Mouse (Mus musculus) intestine, postnatal 0 days (tissue): ENCODE results near the gene Kpna1. TPM values are rescaled to one million over a fixed set of nuclear protein-coding genes. Genes with fewer than 3 reads are reported as not detected.
A peak's percentile ranks its signal among the peaks of the same experiment; 100 is the strongest.
"Not testable (repeated sequence)": the region's sequence is repeated elsewhere in the genome, so short reads cannot be mapped to it uniquely, and the experiment has no call there.

Source experiments
- ATAC-seq: fragments of 200-750 bp; cut with Nextera tagmentation; 2 replicates; pipeline ENCODE4 v1.8.0; 2017; ENCODE audit warnings: mild to moderate bottlenecking, moderate TSS enrichment, moderate library complexity
- H3K27ac ChIP-seq: fragments of 300-500 bp; sonication (generic); 2 replicates; pipeline ENCODE4 v1.5.1; 2014; ENCODE audit warnings: mild to moderate bottlenecking, low read depth, low read length, moderate library complexity
- H3K27me3 ChIP-seq: fragments of 300-500 bp; sonication (generic); replicated peaks from 2 replicates; pipeline ENCODE4 v1.6.1; 2014; ENCODE audit warnings: low read length, mixed read lengths; ENCODE audit not compliant: control insufficient read depth, insufficient read depth
- H3K36me3 ChIP-seq: fragments of 300-500 bp; sonication (generic); 2 replicates; pipeline ENCODE4 v1.6.1; 2014; ENCODE audit warnings: mild to moderate bottlenecking, moderate library complexity; ENCODE audit not compliant: control insufficient read depth, insufficient read depth
- H3K4me1 ChIP-seq: fragments of 300-500 bp; sonication (generic); replicated peaks from 2 replicates; pipeline ENCODE4 v1.6.1; 2014; ENCODE audit warnings: antibody characterized with exemption, low read length, mixed read lengths; ENCODE audit not compliant: control insufficient read depth, insufficient read depth
- H3K4me2 ChIP-seq: fragments of 300-500 bp; sonication (generic); replicated peaks from 2 replicates; pipeline ENCODE4 v1.6.1; 2014; ENCODE audit warnings: low read depth, mild to moderate bottlenecking, moderate library complexity
- H3K4me3 ChIP-seq: fragments of 300-500 bp; sonication (generic); 2 replicates; pipeline ENCODE4 v1.5.1; 2014; ENCODE audit warnings: low read depth, low read length
- H3K9ac ChIP-seq: fragments of 300-500 bp; sonication (generic); 2 replicates; pipeline ENCODE4 v1.6.1; 2014; ENCODE audit warnings: mild to moderate bottlenecking, low read depth, low read length
- H3K9me3 ChIP-seq: fragments of 300-500 bp; sonication (generic); 2 replicates; pipeline ENCODE4 v1.6.1; 2016; ENCODE audit warnings: mixed run types; ENCODE audit not compliant: control insufficient read depth
- CTCF ChIP-seq: sonication (generic); IDR thresholded peaks from 2 replicates; pipeline ENCODE4 v1.5.1; 2016; ENCODE audit warnings: low read depth, mild to moderate bottlenecking, control low read depth, antibody characterized with exemption, moderate library complexity
- WGBS: fragments of 180-500 bp; shearing (Covaris S2); extraction: QIAGEN DNeasy Blood & Tissue Kit; methylation state at CpG from one replicate; pipeline ENCODE4 v1.1.7; 2014; 5-methylcytosine and 5-hydroxymethylcytosine counted together
- polyA plus RNA-seq: library from polyadenylated mRNA; unstranded; fragments of >200 nt; fragmentation: Nextera tagmentation; extraction: Ambion mirVana; gene quantifications from 2 replicates; pipeline ENCODE4 v1.2.1, GENCODE M21; 2015

Gene Kpna1
- polyA plus RNA-seq, 1 experiment from 2014 or later, result 17.6 TPM

- no peaks in the 10 kb centered on the region for H3K9me3 ChIP-seq
- H3K9ac ChIP-seq, result peak overlapping the region; percentile 77
- H3K4me2 ChIP-seq, result peak overlapping the region; percentile 76
- no peaks in the 10 kb centered on the region for H3K36me3 ChIP-seq
- no peaks in the 10 kb centered on the region for H3K4me1 ChIP-seq
- H3K27me3 ChIP-seq, result no peaks in the 10 kb centered on the region
- under 1% methylated on average over 80 of the region's 86 CpGs for WGBS
- ATAC-seq, result peak; percentile 55
- peak overlapping the region; percentile 98 for H3K27ac ChIP-seq
- TF ChIP-seq CTCF, result no peak
- H3K4me3 ChIP-seq, result peak overlapping the region; percentile 69
Observed at GRCm38 (mm10) chr16:35983517-35984101, 5.1 kb downstream of the Kpna1 start.

- Histone ChIP-seq H3K9ac (no peak overlapping the region), H3K4me1 (no peaks in the 10 kb centered on the region), H3K9me3 (no peaks in the 10 kb centered on the region), H3K4me3 (peak overlapping the region; percentile 69; the same call in 1 of the 2 replicates), H3K27me3 (no peaks in the 10 kb centered on the region), H3K4me2 (peak overlapping the region; percentile 76), H3K27ac (no peak overlapping the region), H3K36me3 (no peaks in the 10 kb centered on the region)
- 38% methylated on average over 3 of the region's 3 CpGs for WGBS
- no peak for ATAC-seq
- no peak for TF ChIP-seq CTCF
Observed at GRCm38 (mm10) chr16:35984471-35984870, 5.9 kb downstream of the Kpna1 start.

GRCm38 (mm10) chr16:35987930-35988329 lies 9.4 kb downstream of the Kpna1 start:
- WGBS, result 20% methylated on average over 1 of the region's 1 CpGs
- Histone ChIP-seq H3K4me2 (no peak overlapping the region), H3K4me3 (no peak overlapping the region), H3K4me1 (no peaks in the 10 kb centered on the region), H3K36me3 (no peaks in the 10 kb centered on the region), H3K9me3 (no peaks in the 10 kb centered on the region), H3K27ac (no peak overlapping the region), H3K9ac (no peak overlapping the region), H3K27me3 (no peaks in the 10 kb centered on the region)
- TF ChIP-seq CTCF, result no peak
- no peak for ATAC-seq

GRCm38 (mm10) chr16:35992391-35992790 lies 13.8 kb downstream of the Kpna1 start:
- Histone ChIP-seq H3K4me3 (no peak overlapping the region), H3K9ac (no peak overlapping the region), H3K4me1 (no peaks in the 10 kb centered on the region), H3K4me2 (no peak overlapping the region), H3K36me3 (no peaks in the 10 kb centered on the region), H3K27ac (no peak overlapping the region), H3K27me3 (no peaks in the 10 kb centered on the region), H3K9me3 (no peaks in the 10 kb centered on the region)
- WGBS, result 79% methylated on average over 1 of the region's 1 CpGs
- ATAC-seq, result no peak
- no peak for TF ChIP-seq CTCF

GRCm38 (mm10) chr16:35993316-35993715 lies 14.8 kb downstream of the Kpna1 start:
- TF ChIP-seq CTCF, result no peak
- WGBS, result 77% methylated on average over 3 of the region's 3 CpGs
- no peak overlapping the region for H3K4me2 ChIP-seq

GRCm38 (mm10) chr16:35998852-35999251 lies 20.3 kb downstream of the Kpna1 start:
- WGBS, result 87% methylated on average over 4 of the region's 4 CpGs
- H3K27ac ChIP-seq, result not testable (repeated sequence)

More at GRCm38 (mm10) chr16:35993316-35993715, 14.8 kb downstream of the Kpna1 start:
- Histone ChIP-seq H3K4me3 (no peak overlapping the region), H3K36me3 (no peaks in the 10 kb centered on the region), H3K27me3 (no peaks in the 10 kb centered on the region), H3K9me3 (no peaks in the 10 kb centered on the region), H3K4me1 (no peaks in the 10 kb centered on the region), H3K27ac (no peak overlapping the region), H3K9ac (no peak overlapping the region)
- ATAC-seq, result no peak

GRCm38 (mm10) chr16:36008396-36008795 lies 29.8 kb downstream of the Kpna1 start:
- H3K27ac ChIP-seq, result no peak overlapping the region
- no peak for ATAC-seq
- WGBS, result 87% methylated on average over 3 of the region's 3 CpGs

More at GRCm38 (mm10) chr16:35998852-35999251, 20.3 kb downstream of the Kpna1 start:
- not testable (repeated sequence) for H3K4me3 ChIP-seq, H3K4me1 ChIP-seq, ATAC-seq, H3K9ac ChIP-seq, H3K9me3 ChIP-seq, H3K27me3 ChIP-seq, H3K4me2 ChIP-seq, H3K36me3 ChIP-seq

More at GRCm38 (mm10) chr16:36008396-36008795, 29.8 kb downstream of the Kpna1 start:
- H3K9me3 ChIP-seq, result no peaks in the 10 kb centered on the region
- H3K4me3 ChIP-seq, result no peak overlapping the region
- no peaks in the 10 kb centered on the region for H3K4me1 ChIP-seq
- H3K4me2 ChIP-seq, result no peak overlapping the region
- no peak overlapping the region for H3K9ac ChIP-seq
- TF ChIP-seq CTCF, result no peak
- H3K27me3 ChIP-seq, result no peaks in the 10 kb centered on the region
- peaks cover 8% of the 10 kb centered on the region for H3K36me3 ChIP-seq
